Mouse (Mus musculus): ENCODE data around the gene Lrrc8e. TPM values are rescaled to one million over a fixed set of nuclear protein-coding genes. Genes with fewer than 3 reads are reported as not detected.

Gene Lrrc8e
- polyA plus RNA-seq, 2 experiments, result 0.30 to 0.37 TPM

GRCm38 (mm10) chr8:4247951-4248540 lies 21.4 kb downstream of the Lrrc8e start, which contains the start of gene Tgfbr3l:
TSS of gene Tgfbr3l (plus strand) at chr8:4248214.
- TF ChIP-seq POLR2A (IDR thresholded peaks at IDR 0.05; ENCODE audit: borderline replicate concordance, extremely low read depth, insufficient read depth, insufficient read length), result no peak
- 83% methylated on average over 15 of the region's 15 CpGs for WGBS
- ATAC-seq (ENCODE audit: low FRiP score, low read depth) (no peak), DNase-seq (ENCODE audit: low spot score) (no peak)
- Histone ChIP-seq H3K36me3 (ENCODE audit: control insufficient read depth, insufficient read depth, low read length) (peaks cover 59% of the 10 kb centered on the region), H3K4me3 (replicated peaks; ENCODE audit: low read length) (no peak within 1 kb of the TSS), H3K4me2 (replicated peaks; ENCODE audit: low read depth, low read length, severe bottlenecking) (no peak within 1 kb of the TSS), H3K27me3 (ENCODE audit: control insufficient read depth, insufficient read depth, low read length) (no peaks in the 10 kb centered on the region), H3K9me3 (ENCODE audit: control insufficient read depth, low read length) (no peaks in the 10 kb centered on the region), H3K4me1 (ENCODE audit: control insufficient read depth, insufficient read depth, low read length) (peaks cover 14% of the 10 kb centered on the region), H3K9ac (ENCODE audit: low read depth, low read length, severe bottlenecking) (peak within 1 kb of the TSS; percentile 25; the same call in 1 of the 2 replicates), H3K27ac (replicated peaks; ENCODE audit: low read depth, low read length) (no peak within 1 kb of the TSS)

- Histone ChIP-seq H3K4me3 (replicated peaks; ENCODE audit: low read length) (no peak overlapping the region), H3K4me1 (ENCODE audit: control insufficient read depth, insufficient read depth, low read length) (peaks cover 20% of the 10 kb centered on the region), H3K9ac (ENCODE audit: low read depth, low read length, severe bottlenecking) (peak overlapping the region; percentile 25; the same call in 1 of the 2 replicates), H3K36me3 (ENCODE audit: control insufficient read depth, insufficient read depth, low read length) (peaks cover 47% of the 10 kb centered on the region), H3K27me3 (ENCODE audit: control insufficient read depth, insufficient read depth, low read length) (no peaks in the 10 kb centered on the region), H3K27ac (replicated peaks; ENCODE audit: low read depth, low read length) (no peak overlapping the region), H3K4me2 (replicated peaks; ENCODE audit: low read depth, low read length, severe bottlenecking) (no peak overlapping the region), H3K9me3 (ENCODE audit: control insufficient read depth, low read length) (no peaks in the 10 kb centered on the region)
- ATAC-seq (ENCODE audit: low FRiP score, low read depth) (no peak), DNase-seq (ENCODE audit: low spot score) (no peak)
- TF ChIP-seq POLR2A (IDR thresholded peaks at IDR 0.05; ENCODE audit: borderline replicate concordance, extremely low read depth, insufficient read depth, insufficient read length), result no peak
- 14% methylated on average over 23 of the region's 29 CpGs for WGBS
Measured at GRCm38 (mm10) chr8:4249213-4249612, 22.6 kb downstream of the Lrrc8e start.

GRCm38 (mm10) chr8:4250306-4250970 lies 23.8 kb downstream of the Lrrc8e start:
- Histone ChIP-seq H3K4me1 (ENCODE audit: control insufficient read depth, insufficient read depth, low read length) (peaks cover 21% of the 10 kb centered on the region), H3K9ac (ENCODE audit: low read depth, low read length, severe bottlenecking) (no peak overlapping the region), H3K27ac (replicated peaks; ENCODE audit: low read depth, low read length) (no peak overlapping the region), H3K4me2 (replicated peaks; ENCODE audit: low read depth, low read length, severe bottlenecking) (no peak overlapping the region), H3K36me3 (ENCODE audit: control insufficient read depth, insufficient read depth, low read length) (peaks cover 45% of the 10 kb centered on the region), H3K27me3 (ENCODE audit: control insufficient read depth, insufficient read depth, low read length) (no peaks in the 10 kb centered on the region), H3K4me3 (replicated peaks; ENCODE audit: low read length) (no peak overlapping the region), H3K9me3 (ENCODE audit: control insufficient read depth, low read length) (no peaks in the 10 kb centered on the region)
- TF ChIP-seq POLR2A (IDR thresholded peaks at IDR 0.05; ENCODE audit: borderline replicate concordance, extremely low read depth, insufficient read depth, insufficient read length), result no peak
- 0 out of 2 replicates have a peak, but pooled peaks have one; percentile 13 for ATAC-seq (ENCODE audit: low FRiP score, low read depth)
- DNase-seq (ENCODE audit: low spot score), result peak; percentile 68
- 38% methylated on average over 26 of the region's 26 CpGs for WGBS

- DNase-seq (ENCODE audit: low spot score) (no peak), ATAC-seq (ENCODE audit: low FRiP score, low read depth) (no peak)
- peaks cover 25% of the 10 kb centered on the region for H3K4me1 ChIP-seq (ENCODE audit: control insufficient read depth, insufficient read depth, low read length)
- H3K36me3 ChIP-seq (ENCODE audit: control insufficient read depth, insufficient read depth, low read length), result peaks cover 40% of the 10 kb centered on the region
- peak overlapping the region; percentile 86 for H3K4me3 ChIP-seq (replicated peaks; ENCODE audit: low read length)
- no peaks in the 10 kb centered on the region for H3K9me3 ChIP-seq (ENCODE audit: control insufficient read depth, low read length)
- peak overlapping the region; percentile 85; the same call in 1 of the 2 replicates for H3K9ac ChIP-seq (ENCODE audit: low read depth, low read length, severe bottlenecking)
- H3K4me2 ChIP-seq (replicated peaks; ENCODE audit: low read depth, low read length, severe bottlenecking), result peak overlapping the region; percentile 66
- 42% methylated on average over 8 of the region's 8 CpGs for WGBS
- 0 out of 2 replicates have a peak overlapping the region, but pooled peaks have one; percentile 28 for H3K27ac ChIP-seq (replicated peaks; ENCODE audit: low read depth, low read length)
- no peak for TF ChIP-seq POLR2A (IDR thresholded peaks at IDR 0.05; ENCODE audit: borderline replicate concordance, extremely low read depth, insufficient read depth, insufficient read length)
- H3K27me3 ChIP-seq (ENCODE audit: control insufficient read depth, insufficient read depth, low read length), result no peaks in the 10 kb centered on the region
Measured at GRCm38 (mm10) chr8:4252116-4252760, 25.6 kb downstream of the Lrrc8e start.

Data from limb, embryonic 14.5 days (tissue).